Mouse (Mus musculus) CH12.LX (cell line): ENCODE results near the gene Ell3.

ENCODE experiments used
- CTCF ChIP-seq, 2 experiments: IDR thresholded peaks in 1 of 2; conservative IDR thresholded peaks in 1 of 2; 2 replicates each; pipeline ENCODE4 v1.5.1; 2011 to 2012; ENCODE audit warnings: low read depth in 2 of 2, low read length in 2 of 2, improper control_type of control experiment in 1 of 2, inconsistent platforms in 1 of 2, mild to moderate bottlenecking in 1 of 2, moderate library complexity in 1 of 2
- ETS1 ChIP-seq: conservative IDR thresholded peaks from 2 replicates; pipeline ENCODE4 v1.6.1; 2012; ENCODE audit warnings: low read depth, mild to moderate bottlenecking, inconsistent platforms, low read length, improper control_type of control experiment, moderate library complexity
- NELFE ChIP-seq: IDR thresholded peaks from 2 replicates; pipeline ENCODE4 v1.6.1; 2011; ENCODE audit warnings: low read depth, low read length, improper control_type of control experiment
- POLR2A ChIP-seq: IDR thresholded peaks from 2 replicates; pipeline ENCODE4 v1.6.1; 2011; ENCODE audit warnings: low read depth, mild to moderate bottlenecking, improper control_type of control experiment, low read length
- ZC3H11A ChIP-seq: IDR thresholded peaks from 2 replicates; pipeline ENCODE4 v1.6.1; 2012; ENCODE audit warnings: low read depth, mild to moderate bottlenecking, inconsistent platforms, low read length, improper control_type of control experiment

- no peak for TF ChIP-seq ZC3H11A
- no peak for TF ChIP-seq CTCF (conservative IDR thresholded peaks at IDR 0.05 in 1 of 2, IDR thresholded peaks at IDR 0.05 in 1 of 2; ENCODE audit: low read depth in 2 of 2, low read length in 2 of 2)
- no peak for TF ChIP-seq POLR2A
- no peak for TF ChIP-seq NELFE
- no peak for TF ChIP-seq ETS1
Measured at GRCm38 (mm10) chr2:121452990-121453389, 8.9 kb upstream of the Ell3 start, which contains the start of gene Hypk.
